Comparison of ENCODE assay signal across 10 mouse cellular contexts in the genomic region with DNA sequence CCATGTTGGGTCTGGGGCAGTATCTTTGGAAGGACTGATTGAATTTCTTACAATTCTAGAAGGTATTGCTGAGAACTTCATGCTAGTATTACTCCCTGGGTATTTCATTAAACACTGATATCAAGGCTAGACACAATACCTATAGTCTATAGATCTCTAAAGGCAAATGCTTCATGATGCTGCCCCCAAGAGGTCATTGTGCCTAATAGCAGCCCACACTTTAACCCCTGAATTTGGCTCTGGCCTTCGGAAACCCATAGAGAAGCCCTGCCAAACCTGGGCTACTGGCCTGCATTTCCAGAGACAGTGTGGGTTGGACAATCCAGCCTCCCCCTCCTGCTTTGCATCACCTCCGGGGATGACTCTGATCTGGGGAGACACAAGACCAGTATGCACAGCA. TPM values are rescaled to one million over a fixed set of nuclear protein-coding genes. Genes with fewer than 3 reads are reported as not detected.
DNase-seq lines count a peak whose midpoint lies in the region; TF ChIP-seq lines count a peak whose summit lies in the region.
"Had no signal": no experiment of that assay in that cellular context is flagged by ENCODE, and none has a peak within 500 bp of the region (broad histone marks: within the 10 kb centered on the region; RNA-seq: fewer than 3 reads in every experiment).

No protein-coding gene starts in this region.

- peaks cover 22% of the 10 kb centered on the region for H3K4me1 ChIP-seq in E14TG2a.4 (replicated peaks; ENCODE audit: low read depth, low read length)
- H3K4me1 ChIP-seq: limb, embryonic 15.5 days had no signal

- no peak overlapping the region for H3K27ac ChIP-seq in layer of hippocampus, adult 2 months
- H3K27ac ChIP-seq: limb, embryonic 15.5 days had no signal

- no peak for DNase-seq in layer of hippocampus, adult 2 months (ENCODE audit: low spot score in 2 of 2)
- DNase-seq in layer of hippocampus, postnatal 14 days (ENCODE audit: low spot score in 2 of 2), result no peak
- peak; percentile 56 for DNase-seq in NIH3T3 (ENCODE audit: low read depth)
- DNase-seq in forelimb bud, embryonic 11.5 days (ENCODE audit: low read depth, low spot score), result peak; percentile 40
- DNase-seq in thymus, postnatal 0 days (ENCODE audit: low spot score), result no peak
- no peak for DNase-seq in spleen, postnatal 10 days (ENCODE audit: low spot score in 2 of 2)
- DNase-seq: adrenal gland, postnatal 36 days; right cerebral cortex, postnatal 4 days had no signal

- H3K4me3 ChIP-seq in layer of hippocampus, adult 2 months, result no peak overlapping the region
- no peak overlapping the region for H3K4me3 ChIP-seq in E14TG2a.4 (replicated peaks; ENCODE audit: low read length)
- H3K4me3 ChIP-seq: limb, embryonic 15.5 days had no signal

- no peaks in the 10 kb centered on the region for H3K27me3 ChIP-seq in E14TG2a.4 (ENCODE audit: insufficient read depth, low read length)
- H3K27me3 ChIP-seq: limb, embryonic 15.5 days had no signal

- TF ChIP-seq CTCF in layer of hippocampus, adult 2 months (conservative IDR thresholded peaks at IDR 0.05), result peak; percentile 70
- TF ChIP-seq CTCF in E14TG2a.4 (conservative IDR thresholded peaks at IDR 0.05; ENCODE audit: low read length), result peak; percentile 50

- H3K36me3 ChIP-seq in E14TG2a.4 (ENCODE audit: insufficient read depth, low read length), result no peaks in the 10 kb centered on the region
- H3K36me3 ChIP-seq: limb, embryonic 15.5 days had no signal

- H3K9me3 ChIP-seq in E14TG2a.4 (ENCODE audit: low read length), result peaks cover 5% of the 10 kb centered on the region
- H3K9me3 ChIP-seq: limb, embryonic 15.5 days had no signal

RNA-seq across cellular contexts. Expression of a gene that starts 33.8 kb away (rescaled TPM):
- 10 to 100 TPM; 51.7 to 53.4 TPM for total RNA-seq in layer of hippocampus, adult 2 months (2021)
- total RNA-seq in layer of hippocampus, postnatal 14 days (2021), result 10 to 100 TPM; 64.6 to 65.9 TPM
- 20.7 and 20.8 TPM in 2 replicates for polyA plus RNA-seq in thymus, postnatal 0 days (2015; fragmentation: Nextera tagmentation; extraction: Ambion mirVana)

Comparison
In these comparisons a context has a peak if more than half of its experiments do, and no peak if none do; other contexts are left out.
1. DNase-seq: peak in NIH3T3 (single experiment) and forelimb bud, embryonic 11.5 days (single experiment); none in layer of hippocampus, adult 2 months (0 of 2), layer of hippocampus, postnatal 14 days (0 of 2), thymus, postnatal 0 days (single experiment) and spleen, postnatal 10 days (0 of 2).